Mouse (Mus musculus) embryonic facial prominence, embryonic 11.5 days (tissue): ENCODE data around the gene Msi2. TPM values are rescaled to one million over a fixed set of nuclear protein-coding genes. Genes with fewer than 3 reads are reported as not detected.

Experiments
- ATAC-seq: fragments of 200-750 bp; cut with Nextera tagmentation; replicated peaks from 2 replicates; pipeline ENCODE4 v1.8.0; 2017; ENCODE audit warnings: low read depth; ENCODE audit not compliant: insufficient number of reproducible peaks, low FRiP score, low TSS enrichment
- DNase-seq: peaks from one replicate; pipeline ENCODE4 v3.0.0-alpha.2; 2015; ENCODE audit warnings: low spot score
- H3K27ac ChIP-seq: fragments of 300-500 bp; sonication (generic); replicated peaks from 2 replicates; pipeline ENCODE4 v1.5.1; 2014; ENCODE audit warnings: mild to moderate bottlenecking, low read depth, low read length, control low read depth
- H3K27me3 ChIP-seq: fragments of 300-500 bp; sonication (generic); 2 replicates; pipeline ENCODE4 v1.6.1; 2014; ENCODE audit warnings: mild to moderate bottlenecking, low read length, moderate library complexity, mixed read lengths; ENCODE audit not compliant: control insufficient read depth, insufficient read depth
- H3K36me3 ChIP-seq: fragments of 300-500 bp; sonication (generic); replicated peaks from 2 replicates; pipeline ENCODE4 v1.6.1; 2014; ENCODE audit warnings: low read depth, mild to moderate bottlenecking, low read length, moderate library complexity, mixed read lengths; ENCODE audit not compliant: control insufficient read depth, insufficient read depth
- H3K4me1 ChIP-seq: fragments of 300-500 bp; sonication (generic); 2 replicates; pipeline ENCODE4 v1.6.1; 2014; ENCODE audit warnings: low read length, mixed read lengths; ENCODE audit not compliant: control insufficient read depth, insufficient read depth
- H3K4me2 ChIP-seq: fragments of 300-500 bp; sonication (generic); 2 replicates; pipeline ENCODE4 v1.6.1; 2014; ENCODE audit warnings: low read depth, mild to moderate bottlenecking, control low read depth, low read length, moderate library complexity
- H3K4me3 ChIP-seq: fragments of 300-500 bp; sonication (generic); 2 replicates; pipeline ENCODE4 v1.5.1; 2014; ENCODE audit warnings: low read depth, low read length, control low read depth
- H3K9ac ChIP-seq: fragments of 300-500 bp; sonication (generic); replicated peaks from 2 replicates; pipeline ENCODE4 v1.6.1; 2014; ENCODE audit warnings: mild to moderate bottlenecking, control low read depth, low read length
- H3K9me3 ChIP-seq: fragments of 300-500 bp; sonication (generic); replicated peaks from 2 replicates; pipeline ENCODE4 v1.6.1; 2016; ENCODE audit warnings: mild to moderate bottlenecking, low read length, inconsistent platforms, mixed read lengths; ENCODE audit not compliant: control insufficient read depth
- WGBS: fragments of 180-500 bp; shearing (Covaris S2); extraction: QIAGEN DNeasy Blood & Tissue Kit; methylation state at CpG from one replicate; pipeline ENCODE4 v1.1.7; 2014; 5-methylcytosine and 5-hydroxymethylcytosine counted together
- polyA plus RNA-seq: library from polyadenylated mRNA; unstranded; fragments of >200 nt; fragmentation: Nextera tagmentation; extraction: Ambion mirVana; gene quantifications from 2 replicates; pipeline ENCODE4 v1.2.1, GENCODE M21; 2014

The Msi2 gene
- polyA plus RNA-seq = 13.4 and 15.0 TPM in 2 replicates

GRCm38 (mm10) chr11:88718050-88718765 lies at the start of gene Msi2:
TSS of gene Msi2 (minus strand) at chr11:88718513.
- peak within 1 kb of the TSS; percentile 97 for H3K4me3 ChIP-seq
- H3K36me3 ChIP-seq = no peaks in the 10 kb centered on the region
- no peaks in the 10 kb centered on the region for H3K9me3 ChIP-seq
- DNase-seq (peak; percentile 95), ATAC-seq (peak; percentile 77)
- peak within 1 kb of the TSS; percentile 86 for H3K27ac ChIP-seq
- 0% methylated on average over 25 of the region's 84 CpGs for WGBS
- H3K4me1 ChIP-seq = peaks cover 2% of the 10 kb centered on the region; the same call in 1 of the 2 replicates
- H3K27me3 ChIP-seq = no peaks in the 10 kb centered on the region
- peak within 1 kb of the TSS; percentile 99 for H3K9ac ChIP-seq
- H3K4me2 ChIP-seq = peak within 1 kb of the TSS; percentile 92

- no peak for ATAC-seq
- no peaks in the 10 kb centered on the region for H3K4me1 ChIP-seq
- no peaks in the 10 kb centered on the region for H3K27me3 ChIP-seq
- DNase-seq = no peak
- H3K27ac ChIP-seq = no peak overlapping the region
- 41% methylated on average over 7 of the region's 7 CpGs for WGBS
- no peak overlapping the region for H3K9ac ChIP-seq
- no peak overlapping the region for H3K4me3 ChIP-seq
- no peak overlapping the region for H3K4me2 ChIP-seq
- H3K9me3 ChIP-seq = no peaks in the 10 kb centered on the region
- H3K36me3 ChIP-seq = no peaks in the 10 kb centered on the region
Observed at GRCm38 (mm10) chr11:88765635-88766034, 47.3 kb upstream of the Msi2 start.

- Histone ChIP-seq H3K4me3 (no peak overlapping the region), H3K27me3 (no peaks in the 10 kb centered on the region), H3K4me2 (no peak overlapping the region), H3K9me3 (no peaks in the 10 kb centered on the region), H3K4me1 (no peaks in the 10 kb centered on the region), H3K9ac (no peak overlapping the region), H3K27ac (no peak overlapping the region), H3K36me3 (no peaks in the 10 kb centered on the region)
- ATAC-seq (no peak), DNase-seq (no peak)
- 93% methylated on average over 13 of the region's 13 CpGs for WGBS
Observed at GRCm38 (mm10) chr11:88763371-88763770, 45.1 kb upstream of the Msi2 start.

- 91% methylated on average over 8 of the region's 8 CpGs for WGBS
- H3K9ac ChIP-seq = no peak overlapping the region
- ATAC-seq = no peak
Observed at GRCm38 (mm10) chr11:88759501-88759900, 41.2 kb upstream of the Msi2 start.

GRCm38 (mm10) chr11:88758402-88758801 lies 40.1 kb upstream of the Msi2 start:
- no peaks in the 10 kb centered on the region for H3K27me3 ChIP-seq
- H3K4me1 ChIP-seq = no peaks in the 10 kb centered on the region
- no peak for ATAC-seq
- no peaks in the 10 kb centered on the region for H3K9me3 ChIP-seq
- H3K9ac ChIP-seq = no peak overlapping the region
- H3K4me2 ChIP-seq = no peak overlapping the region
- no peak overlapping the region for H3K4me3 ChIP-seq
- 28% methylated on average over 6 of the region's 6 CpGs for WGBS
- no peak overlapping the region for H3K27ac ChIP-seq
- DNase-seq = peak; percentile 33
- no peaks in the 10 kb centered on the region for H3K36me3 ChIP-seq

More at GRCm38 (mm10) chr11:88759501-88759900, 41.2 kb upstream of the Msi2 start:
- H3K4me1 ChIP-seq = no peaks in the 10 kb centered on the region
- no peaks in the 10 kb centered on the region for H3K36me3 ChIP-seq
- H3K4me3 ChIP-seq = no peak overlapping the region
- no peak for DNase-seq
- no peaks in the 10 kb centered on the region for H3K9me3 ChIP-seq
- no peak overlapping the region for H3K27ac ChIP-seq
- H3K4me2 ChIP-seq = no peak overlapping the region
- no peaks in the 10 kb centered on the region for H3K27me3 ChIP-seq

GRCm38 (mm10) chr11:88745306-88745705 lies 27.0 kb upstream of the Msi2 start:
- Histone ChIP-seq H3K27ac (no peak overlapping the region), H3K9me3 (no peaks in the 10 kb centered on the region), H3K4me1 (no peaks in the 10 kb centered on the region), H3K4me3 (no peak overlapping the region), H3K4me2 (no peak overlapping the region), H3K9ac (no peak overlapping the region), H3K36me3 (no peaks in the 10 kb centered on the region), H3K27me3 (no peaks in the 10 kb centered on the region)
- DNase-seq (no peak), ATAC-seq (no peak)
- WGBS = 83% methylated on average over 12 of the region's 12 CpGs

GRCm38 (mm10) chr11:88739574-88740295 lies 21.4 kb upstream of the Msi2 start:
- ATAC-seq (no peak), DNase-seq (no peak)
- WGBS = 86% methylated on average over 13 of the region's 13 CpGs
- Histone ChIP-seq H3K36me3 (no peaks in the 10 kb centered on the region), H3K4me3 (no peak overlapping the region), H3K9me3 (no peaks in the 10 kb centered on the region), H3K4me2 (no peak overlapping the region), H3K27me3 (no peaks in the 10 kb centered on the region), H3K4me1 (no peaks in the 10 kb centered on the region), H3K27ac (no peak overlapping the region), H3K9ac (no peak overlapping the region)

- Histone ChIP-seq H3K4me1 (no peaks in the 10 kb centered on the region), H3K9ac (no peak overlapping the region), H3K4me2 (no peak overlapping the region), H3K27me3 (no peaks in the 10 kb centered on the region), H3K36me3 (no peaks in the 10 kb centered on the region), H3K9me3 (no peaks in the 10 kb centered on the region), H3K4me3 (no peak overlapping the region), H3K27ac (peak overlapping the region; percentile 28)
- peak; percentile 60; the same call in 1 of the 2 replicates for ATAC-seq
- 31% methylated on average over 5 of the region's 5 CpGs for WGBS
- DNase-seq = peak; percentile 76
Observed at GRCm38 (mm10) chr11:88729363-88729762, 11.1 kb upstream of the Msi2 start.
